Mouse (Mus musculus) ES-Bruce4 (cell line): Measurements from ENCODE around the gene Coro2a. TPM values are rescaled to one million over a fixed set of nuclear protein-coding genes. Genes with fewer than 3 reads are reported as not detected.

ENCODE experiments used
- H3K27ac ChIP-seq: 2 replicates; pipeline ENCODE4 v1.5.1; 2012; ENCODE audit warnings: low read length, inconsistent platforms; ENCODE audit not compliant: insufficient read depth
- H3K27me3 ChIP-seq: 2 replicates; pipeline ENCODE4 v1.6.1; 2012; ENCODE audit warnings: mild to moderate bottlenecking, low read length, inconsistent platforms; ENCODE audit not compliant: control insufficient read depth, poor library complexity, insufficient read depth, severe bottlenecking
- H3K36me3 ChIP-seq: 2 replicates; pipeline ENCODE4 v1.6.1; 2012; ENCODE audit warnings: inconsistent platforms, mild to moderate bottlenecking, low read length, moderate library complexity; ENCODE audit not compliant: control insufficient read depth, poor library complexity, insufficient read depth, severe bottlenecking
- H3K4me1 ChIP-seq: one replicate; pipeline ENCODE4 v1.8.1; 2011; ENCODE audit warnings: low read length; ENCODE audit not compliant: control insufficient read depth, insufficient read depth
- H3K4me3 ChIP-seq: 2 replicates; pipeline ENCODE4 v1.5.1; 2011; ENCODE audit warnings: low read depth, mild to moderate bottlenecking, low read length
- H3K9ac ChIP-seq: 2 replicates; pipeline ENCODE4 v1.6.1; 2012; ENCODE audit warnings: low read depth, mild to moderate bottlenecking, inconsistent platforms; ENCODE audit not compliant: poor library complexity, severe bottlenecking
- H3K9me3 ChIP-seq: replicated peaks from 2 replicates; pipeline ENCODE4 v1.6.1; 2012; ENCODE audit warnings: mild to moderate bottlenecking, low read length, inconsistent platforms; ENCODE audit not compliant: control insufficient read depth, poor library complexity, insufficient read depth, severe bottlenecking
- CTCF ChIP-seq: IDR thresholded peaks from one replicate; pipeline ENCODE4 v1.8.1; 2011; ENCODE audit warnings: low read depth, low read length
- EP300 ChIP-seq: IDR thresholded peaks from 2 replicates; pipeline ENCODE4 v1.6.1; 2011; ENCODE audit warnings: low read depth, low read length; ENCODE audit not compliant: insufficient read depth
- POLR2A ChIP-seq: IDR thresholded peaks from one replicate; pipeline ENCODE4 v1.8.1; 2011; ENCODE audit warnings: low read length; ENCODE audit not compliant: insufficient read depth
- polyA plus RNA-seq: library from polyadenylated mRNA; stranded (reverse); fragments of >200 nt; gene quantifications from 2 replicates; pipeline ENCODE4 v1.2.4, GENCODE M21; 2011; ENCODE audit warnings: low read depth; ENCODE audit not compliant: missing spikeins, insufficient read depth, insufficient read length

The Coro2a gene
- polyA plus RNA-seq, 1 experiment: 13.1 TPM

GRCm38 (mm10) chr4:46526226-46526625, 75.8 kb downstream of the Coro2a start:
- no peaks in the 10 kb centered on the region for H3K27me3 ChIP-seq
- no peak overlapping the region for H3K27ac ChIP-seq
- no peak for TF ChIP-seq CTCF
- TF ChIP-seq EP300: no peak
- no peak for TF ChIP-seq POLR2A
- no peaks in the 10 kb centered on the region for H3K36me3 ChIP-seq
- no peak overlapping the region for H3K4me3 ChIP-seq
- no peak overlapping the region for H3K9ac ChIP-seq
- H3K4me1 ChIP-seq: no peaks in the 10 kb centered on the region
- no peaks in the 10 kb centered on the region for H3K9me3 ChIP-seq

- Histone ChIP-seq H3K36me3 (no peaks in the 10 kb centered on the region), H3K4me3 (no peak overlapping the region)
Measured at GRCm38 (mm10) chr4:46523324-46523723, 78.7 kb downstream of the Coro2a start.

GRCm38 (mm10) chr4:46521457-46521856, 80.5 kb downstream of the Coro2a start:
- Histone ChIP-seq H3K4me1 (no peaks in the 10 kb centered on the region), H3K9ac (no peak overlapping the region), H3K27ac (no peak overlapping the region), H3K9me3 (peaks cover 5% of the 10 kb centered on the region; the same call in 1 of the 2 replicates), H3K27me3 (no peaks in the 10 kb centered on the region), H3K36me3 (no peaks in the 10 kb centered on the region), H3K4me3 (no peak overlapping the region)
- TF ChIP-seq CTCF (no peak), POLR2A (no peak), EP300 (no peak)

More at GRCm38 (mm10) chr4:46523324-46523723, 78.7 kb downstream of the Coro2a start:
- H3K9me3 ChIP-seq: no peaks in the 10 kb centered on the region
- no peak overlapping the region for H3K27ac ChIP-seq
- no peaks in the 10 kb centered on the region for H3K4me1 ChIP-seq
- H3K27me3 ChIP-seq: no peaks in the 10 kb centered on the region
- TF ChIP-seq EP300 (no peak), POLR2A (no peak), CTCF (no peak)
- H3K9ac ChIP-seq: no peak overlapping the region

- Histone ChIP-seq H3K9ac (no peak overlapping the region), H3K36me3 (no peaks in the 10 kb centered on the region), H3K9me3 (peaks cover 5% of the 10 kb centered on the region; the same call in 1 of the 2 replicates), H3K4me3 (no peak overlapping the region), H3K27me3 (no peaks in the 10 kb centered on the region), H3K4me1 (no peaks in the 10 kb centered on the region), H3K27ac (no peak overlapping the region)
- no peak for TF ChIP-seq POLR2A
- no peak for TF ChIP-seq EP300
- TF ChIP-seq CTCF: no peak
Measured at GRCm38 (mm10) chr4:46520491-46520890, 81.5 kb downstream of the Coro2a start.

- Histone ChIP-seq H3K4me1 (no peaks in the 10 kb centered on the region), H3K9me3 (peaks cover 4% of the 10 kb centered on the region; the same call in 1 of the 2 replicates), H3K36me3 (0 out of 2 replicates have a peak, but pooled peaks cover 3% of the 10 kb centered on the region), H3K27me3 (no peaks in the 10 kb centered on the region), H3K27ac (no peak overlapping the region), H3K9ac (no peak overlapping the region), H3K4me3 (peak overlapping the region; percentile 44; the same call in 1 of the 2 replicates)
- no peak for TF ChIP-seq POLR2A
- TF ChIP-seq CTCF: peak; percentile 84
- no peak for TF ChIP-seq EP300
Measured at GRCm38 (mm10) chr4:46507736-46508460, 94.1 kb downstream of the Coro2a start.
